29 mouse cellular contexts compared by ENCODE assay signal in genomic region chr15:93587660-93588059, GRCm38 (mm10). TPM values are rescaled to one million over a fixed set of nuclear protein-coding genes. Genes with fewer than 3 reads are reported as not detected.
DNase-seq lines count a peak whose midpoint lies in the region; ATAC-seq lines count a peak whose summit lies in the region.
"Had no signal": no experiment of that assay in that cellular context is flagged by ENCODE, and none has a peak within 500 bp of the region (broad histone marks: within the 10 kb centered on the region; RNA-seq: fewer than 3 reads in every experiment).

No protein-coding gene starts in this region.

- no peak overlapping the region for H3K4me2 ChIP-seq in heart, embryonic 15.5 days
- H3K4me2 ChIP-seq in embryonic facial prominence, embryonic 14.5 days (ENCODE audit: low read depth, low read length), result 0 out of 2 replicates have a peak overlapping the region, but pooled peaks have one; percentile 0
- H3K4me2 ChIP-seq: forebrain, embryonic 13.5 days; heart, embryonic 12.5 days; hindbrain, embryonic 12.5 days; intestine, embryonic 15.5 days; liver, embryonic 13.5 days; midbrain, embryonic 13.5 days had no signal

- peak overlapping the region; percentile 48 for H3K27ac ChIP-seq in heart, embryonic 15.5 days
- no peak overlapping the region for H3K27ac ChIP-seq in heart, embryonic 10.5 days
- peak overlapping the region; percentile 75 for H3K27ac ChIP-seq in embryonic facial prominence, embryonic 14.5 days (replicated peaks; ENCODE audit: low read depth, low read length)
- H3K27ac ChIP-seq: forebrain, embryonic 13.5 days; hindbrain, embryonic 12.5 days; hindbrain, postnatal 0 days; liver, embryonic 13.5 days; midbrain, embryonic 13.5 days had no signal

- no peak for DNase-seq in heart, embryonic 10.5 days (ENCODE audit: low spot score)
- DNase-seq in ES-CJ7 (ENCODE audit: low read depth, low spot score) (peak; percentile 55), adipocyte (ENCODE audit: low spot score) (no peak)
- no peak for DNase-seq in embryonic facial prominence, embryonic 14.5 days (ENCODE audit: low spot score)
- DNase-seq in thymus, postnatal 0 days (ENCODE audit: low spot score), result no peak
- DNase-seq: B cell, adult 2 months; cerebellum, adult 11 months; cerebellum, adult 9-11 months; embryo, embryonic 11 days; gastrocnemius, postnatal 25 days; heart, adult 18-20 months; heart, postnatal 36 days; kidney, adult 8-10 months; kidney, postnatal 10 days; liver, embryonic 13.5 days; lung, adult 18-20 months; lung, postnatal 4 days; retina, postnatal 1 day; right cerebral cortex, postnatal 25 days had no signal

- WGBS in heart, embryonic 15.5 days, result 74% methylated on average over 8 of the region's 8 CpGs
- WGBS in heart, embryonic 10.5 days, result 78% methylated on average over 8 of the region's 8 CpGs
- 73% methylated on average over 8 of the region's 8 CpGs for WGBS in embryonic facial prominence, embryonic 14.5 days

- H3K27me3 ChIP-seq in heart, embryonic 15.5 days, result no peaks in the 10 kb centered on the region
- H3K27me3 ChIP-seq in heart, embryonic 10.5 days (ENCODE audit: insufficient read depth, poor library complexity, severe bottlenecking), result no peaks in the 10 kb centered on the region
- H3K27me3 ChIP-seq in embryonic facial prominence, embryonic 14.5 days (replicated peaks; ENCODE audit: control insufficient read depth, insufficient read depth, low read length), result no peaks in the 10 kb centered on the region
- H3K27me3 ChIP-seq: heart, embryonic 12.5 days; hindbrain, embryonic 12.5 days; intestine, embryonic 15.5 days; liver, embryonic 13.5 days had no signal

- peaks cover 3% of the 10 kb centered on the region; the same call in 1 of the 2 replicates for H3K36me3 ChIP-seq in heart, embryonic 15.5 days
- peaks cover 19% of the 10 kb centered on the region for H3K36me3 ChIP-seq in heart, embryonic 10.5 days
- H3K36me3 ChIP-seq in embryonic facial prominence, embryonic 14.5 days (ENCODE audit: control insufficient read depth, insufficient read depth, low read length), result peaks cover 14% of the 10 kb centered on the region
- H3K36me3 ChIP-seq: hindbrain, embryonic 12.5 days; intestine, embryonic 15.5 days; liver, embryonic 13.5 days; midbrain, embryonic 13.5 days had no signal

- H3K9ac ChIP-seq in heart, embryonic 15.5 days, result no peak overlapping the region
- no peak overlapping the region for H3K9ac ChIP-seq in embryonic facial prominence, embryonic 14.5 days (ENCODE audit: low read depth, low read length)
- H3K9ac ChIP-seq: forebrain, embryonic 13.5 days; heart, embryonic 12.5 days; hindbrain, embryonic 12.5 days; intestine, embryonic 15.5 days; liver, embryonic 13.5 days; midbrain, embryonic 13.5 days had no signal

- peaks cover 45% of the 10 kb centered on the region for H3K4me1 ChIP-seq in heart, embryonic 15.5 days (replicated peaks)
- H3K4me1 ChIP-seq in heart, embryonic 10.5 days, result peaks cover 39% of the 10 kb centered on the region
- H3K4me1 ChIP-seq in embryonic facial prominence, embryonic 14.5 days (ENCODE audit: control insufficient read depth, insufficient read depth, low read length), result peaks cover 42% of the 10 kb centered on the region

- no peak overlapping the region for H3K4me3 ChIP-seq in heart, embryonic 15.5 days
- H3K4me3 ChIP-seq in heart, embryonic 10.5 days, result no peak overlapping the region
- no peak overlapping the region for H3K4me3 ChIP-seq in embryonic facial prominence, embryonic 14.5 days (ENCODE audit: low read depth, low read length)
- H3K4me3 ChIP-seq: forebrain, embryonic 13.5 days; heart, embryonic 12.5 days; hindbrain, embryonic 12.5 days; intestine, embryonic 15.5 days; liver, embryonic 13.5 days; midbrain, embryonic 13.5 days had no signal

- ATAC-seq in heart, embryonic 15.5 days (replicated peaks; ENCODE audit: insufficient number of reproducible peaks, insufficient read depth, low FRiP score, low read depth), result no peak
- no peak for ATAC-seq in embryonic facial prominence, embryonic 14.5 days (ENCODE audit: low read depth)
- 0 out of 2 replicates have a peak, but pooled peaks have one; percentile 35 for ATAC-seq in megakaryocyte progenitor cell, adult 5-6 weeks (replicated peaks; ENCODE audit: poor library complexity)
- no peak for ATAC-seq in monocyte, adult 5-6 weeks (replicated peaks; ENCODE audit: insufficient number of reproducible peaks, low FRiP score, low TSS enrichment, poor library complexity, severe bottlenecking)
- ATAC-seq: forebrain, embryonic 13.5 days; hindbrain, postnatal 0 days; intestine, embryonic 15.5 days; lung, postnatal 0 days; midbrain, embryonic 13.5 days had no signal

- H3K9me3 ChIP-seq in heart, embryonic 15.5 days (replicated peaks), result no peaks in the 10 kb centered on the region
- no peaks in the 10 kb centered on the region for H3K9me3 ChIP-seq in heart, embryonic 10.5 days
- no peaks in the 10 kb centered on the region for H3K9me3 ChIP-seq in embryonic facial prominence, embryonic 14.5 days (ENCODE audit: control insufficient read depth, low read length)
- H3K9me3 ChIP-seq: forebrain, embryonic 13.5 days; heart, embryonic 12.5 days; hindbrain, embryonic 12.5 days; intestine, embryonic 15.5 days; liver, embryonic 13.5 days; midbrain, embryonic 13.5 days had no signal

RNA-seq across cellular contexts. Expression of gene Prickle1, which starts 8.0 kb away (rescaled TPM):
- 28.2 and 31.0 TPM in 2 replicates for polyA plus RNA-seq in heart, embryonic 15.5 days (2015; fragmentation: Nextera tagmentation; extraction: Ambion mirVana)
- 28.5 and 33.4 TPM in 2 replicates for polyA plus RNA-seq in heart, embryonic 10.5 days (2016; fragmentation: Nextera tagmentation; extraction: Ambion mirVana)
- 35.7 and 43.5 TPM in 2 replicates for polyA plus RNA-seq in embryonic facial prominence, embryonic 14.5 days (2014; fragmentation: Nextera tagmentation; extraction: Ambion mirVana)
- 1.8 and 2.0 TPM in 2 replicates for total RNA-seq in megakaryocyte progenitor cell, adult 5-6 weeks (2015)
- 1.7 and 2.3 TPM in 2 replicates for total RNA-seq in megakaryocyte progenitor cell, adult 5-6 weeks (2017)
- polyA plus RNA-seq in thymus, postnatal 0 days (2015; fragmentation: Nextera tagmentation; extraction: Ambion mirVana), result 11.8 and 12.0 TPM in 2 replicates
- 0.19 TPM in 1 of 3 replicates, not detected in the others for total RNA-seq in monocyte, adult 5-6 weeks (2017)
